Mouse (Mus musculus): ENCODE results near the gene Hpcal1. TPM values are rescaled to one million over a fixed set of nuclear protein-coding genes. Genes with fewer than 3 reads are reported as not detected.

Gene Hpcal1
- polyA plus RNA-seq, 1 experiment from 2014 or later = 24.0 TPM

DNA sequence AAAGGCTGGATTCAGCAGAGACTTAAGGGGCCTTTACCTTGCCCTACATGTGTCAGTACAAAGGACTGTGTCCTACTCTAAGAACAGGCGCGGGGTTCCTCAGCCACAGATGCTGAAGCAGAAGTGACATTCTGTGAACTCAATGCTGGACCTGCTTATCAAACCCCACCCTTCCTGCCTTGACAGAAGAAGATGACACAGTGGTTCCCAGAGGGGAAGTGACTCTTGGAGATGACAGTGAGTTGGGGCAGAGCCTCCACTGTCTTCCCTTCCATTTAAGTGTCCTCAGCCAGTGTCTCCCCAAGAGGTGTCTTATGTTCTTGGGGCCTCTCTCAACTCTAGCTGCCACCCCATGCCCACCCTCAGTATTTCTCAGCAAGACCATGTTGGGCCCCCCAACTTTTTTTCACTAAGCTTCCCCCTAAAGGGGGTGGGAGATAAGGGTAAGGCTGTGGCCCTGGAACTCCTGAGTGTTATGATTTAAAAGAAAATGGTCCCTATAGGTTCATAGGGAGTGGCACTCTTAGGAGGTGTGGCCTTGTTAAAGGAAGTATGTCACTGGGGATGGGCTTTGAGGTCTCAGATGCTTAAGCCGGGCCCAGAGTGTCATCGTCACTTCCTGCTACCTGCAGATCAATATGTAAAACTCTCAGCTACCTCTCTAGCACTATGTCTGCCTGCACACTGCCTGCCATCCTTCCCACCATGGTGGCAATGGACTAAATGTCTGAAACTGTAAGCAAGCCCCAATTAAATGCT lies 25.2 kb downstream of the Hpcal1 start:
- no peak overlapping the region for H3K4me3 ChIP-seq (replicated peaks)
- no peaks in the 10 kb centered on the region for H3K9me3 ChIP-seq
- peaks cover 20% of the 10 kb centered on the region for H3K4me1 ChIP-seq (replicated peaks)
- no peaks in the 10 kb centered on the region; the same call in 1 of the 2 replicates for H3K36me3 ChIP-seq
- no peak overlapping the region for H3K4me2 ChIP-seq
- no peaks in the 10 kb centered on the region; the same call in 1 of the 2 replicates for H3K27me3 ChIP-seq
- no peak for ATAC-seq (ENCODE audit: insufficient number of reproducible peaks, insufficient read depth, low FRiP score, low TSS enrichment, low read depth)
- WGBS = 95% methylated on average over 4 of the region's 4 CpGs
- H3K27ac ChIP-seq = no peak overlapping the region
- no peak overlapping the region for H3K9ac ChIP-seq (replicated peaks)

DNA sequence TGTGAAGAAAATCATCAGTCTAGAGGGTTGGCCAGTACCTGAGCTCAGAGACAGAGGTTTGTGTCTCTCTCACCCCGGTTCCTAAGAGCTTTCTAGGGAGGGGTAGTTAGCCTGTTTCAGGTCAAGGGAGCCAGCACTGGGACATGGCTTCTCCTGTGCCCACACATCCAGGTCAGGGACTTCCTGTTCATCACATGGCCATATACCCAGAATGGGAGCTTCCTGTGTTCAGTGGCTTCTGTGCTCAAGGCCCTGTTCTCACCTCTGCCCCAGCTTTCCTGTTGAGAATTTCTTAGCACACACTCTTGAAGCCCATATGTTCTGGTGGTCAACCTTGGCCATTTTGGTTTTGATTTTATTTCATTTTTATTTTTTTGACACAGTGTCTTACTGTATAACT lies 26.6 kb downstream of the Hpcal1 start:
- Histone ChIP-seq H3K4me2 (no peak overlapping the region), H3K36me3 (no peaks in the 10 kb centered on the region; the same call in 1 of the 2 replicates), H3K27me3 (no peaks in the 10 kb centered on the region; the same call in 1 of the 2 replicates), H3K4me3 (replicated peaks) (no peak overlapping the region), H3K9me3 (no peaks in the 10 kb centered on the region), H3K27ac (no peak overlapping the region), H3K4me1 (replicated peaks) (peaks cover 6% of the 10 kb centered on the region), H3K9ac (replicated peaks) (no peak overlapping the region)
- no peak for ATAC-seq (ENCODE audit: insufficient number of reproducible peaks, insufficient read depth, low FRiP score, low TSS enrichment, low read depth)
- 89% methylated on average over 1 of the region's 1 CpGs for WGBS

DNA sequence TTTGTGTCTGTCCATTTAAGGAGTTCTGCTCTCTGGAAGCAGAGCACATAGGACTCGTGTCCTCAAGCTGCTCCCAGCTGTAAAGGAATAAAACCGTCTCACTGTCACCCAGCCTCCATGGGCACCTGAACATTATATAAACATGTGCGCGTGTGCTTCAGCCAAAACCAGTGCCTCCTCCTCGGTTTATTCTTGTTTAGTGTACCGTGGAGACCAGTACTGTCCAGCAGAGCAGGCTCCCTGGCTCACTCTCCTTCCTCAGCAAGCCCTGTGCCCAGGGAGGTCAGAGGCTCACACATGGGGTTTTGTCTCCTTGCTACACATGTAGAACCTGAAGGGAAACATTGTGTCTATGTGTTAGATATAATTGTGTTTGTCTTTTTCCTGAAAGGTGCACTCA lies 27.5 kb downstream of the Hpcal1 start:
- H3K4me1 ChIP-seq (replicated peaks) = peaks cover 5% of the 10 kb centered on the region
- no peaks in the 10 kb centered on the region; the same call in 1 of the 2 replicates for H3K36me3 ChIP-seq
- H3K27ac ChIP-seq = no peak overlapping the region
- 72% methylated on average over 6 of the region's 6 CpGs for WGBS
- no peak for ATAC-seq (ENCODE audit: insufficient number of reproducible peaks, insufficient read depth, low FRiP score, low TSS enrichment, low read depth)
- H3K9ac ChIP-seq (replicated peaks) = no peak overlapping the region
- H3K4me2 ChIP-seq = no peak overlapping the region
- no peaks in the 10 kb centered on the region for H3K9me3 ChIP-seq
- H3K4me3 ChIP-seq (replicated peaks) = no peak overlapping the region
- H3K27me3 ChIP-seq = no peaks in the 10 kb centered on the region; the same call in 1 of the 2 replicates

DNA sequence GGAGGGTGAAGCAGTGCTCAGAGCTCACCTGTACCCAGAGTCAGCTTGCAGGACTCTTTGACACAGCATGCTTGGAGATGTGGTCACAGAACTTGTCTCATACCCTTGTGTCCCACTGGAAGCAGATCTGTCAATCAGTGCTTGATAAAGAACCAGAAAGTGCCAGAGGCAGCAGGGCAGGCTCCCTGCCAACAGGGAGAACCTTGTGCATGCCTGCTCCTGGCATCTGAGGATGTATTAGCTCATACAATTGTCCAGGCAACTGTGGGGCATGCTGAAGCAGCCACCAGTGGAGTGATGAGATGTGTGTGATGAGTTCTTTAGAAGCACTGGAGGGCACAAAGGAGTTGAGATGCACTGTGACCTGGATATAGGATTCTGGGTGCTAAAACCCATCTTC lies 30.4 kb downstream of the Hpcal1 start:
- H3K9me3 ChIP-seq = no peaks in the 10 kb centered on the region
- H3K4me3 ChIP-seq (replicated peaks) = no peak overlapping the region
- ATAC-seq (ENCODE audit: insufficient number of reproducible peaks, insufficient read depth, low FRiP score, low TSS enrichment, low read depth) = no peak
- peaks cover 24% of the 10 kb centered on the region for H3K4me1 ChIP-seq (replicated peaks)
- no peaks in the 10 kb centered on the region; the same call in 1 of the 2 replicates for H3K36me3 ChIP-seq
- no peaks in the 10 kb centered on the region for H3K27me3 ChIP-seq
- H3K27ac ChIP-seq = no peak overlapping the region
- no peak overlapping the region for H3K4me2 ChIP-seq
- H3K9ac ChIP-seq (replicated peaks) = no peak overlapping the region

DNA sequence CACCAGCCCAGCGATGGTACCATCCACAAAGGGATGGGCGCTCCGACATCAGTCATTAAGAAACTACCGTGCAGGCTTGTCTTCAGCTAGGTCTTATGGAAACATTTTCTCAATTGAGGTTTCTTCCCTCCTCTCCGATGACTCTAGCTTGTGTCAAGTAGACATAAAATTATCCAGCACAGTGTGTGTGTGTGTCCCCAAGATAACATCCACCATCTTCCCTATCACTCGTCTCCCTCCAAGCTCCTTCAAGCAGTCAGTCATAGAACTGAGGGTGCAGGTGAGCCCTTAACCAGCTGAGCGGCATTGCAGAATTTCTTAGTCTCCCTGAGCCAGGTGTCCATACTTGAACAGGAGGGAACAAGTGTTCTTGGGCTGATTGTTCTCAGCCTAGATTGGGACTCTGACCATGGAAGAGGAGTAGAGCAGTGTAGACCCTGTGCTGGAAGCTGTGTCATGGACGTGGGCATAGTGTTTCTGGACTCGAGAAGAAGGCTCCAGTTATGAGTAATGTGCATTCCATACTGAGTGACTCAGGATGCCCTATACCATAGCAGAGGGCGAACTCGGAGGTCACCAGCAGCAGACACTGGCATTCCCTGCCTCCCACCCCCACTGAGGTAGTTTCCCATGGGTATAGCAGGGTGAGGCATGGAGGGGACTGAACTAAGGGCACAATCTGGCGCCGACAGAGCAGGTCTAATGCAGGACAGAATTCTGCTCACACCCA lies 32.0 kb downstream of the Hpcal1 start:
- H3K27ac ChIP-seq = no peak overlapping the region
- ATAC-seq (ENCODE audit: insufficient number of reproducible peaks, insufficient read depth, low FRiP score, low TSS enrichment, low read depth) = no peak
- H3K4me3 ChIP-seq (replicated peaks) = no peak overlapping the region
- H3K9ac ChIP-seq (replicated peaks) = no peak overlapping the region
- WGBS = 87% methylated on average over 13 of the region's 13 CpGs
- H3K36me3 ChIP-seq = no peaks in the 10 kb centered on the region; the same call in 1 of the 2 replicates
- H3K4me2 ChIP-seq = no peak overlapping the region
- H3K9me3 ChIP-seq = no peaks in the 10 kb centered on the region
- peaks cover 37% of the 10 kb centered on the region for H3K4me1 ChIP-seq (replicated peaks)
- H3K27me3 ChIP-seq = no peaks in the 10 kb centered on the region

DNA sequence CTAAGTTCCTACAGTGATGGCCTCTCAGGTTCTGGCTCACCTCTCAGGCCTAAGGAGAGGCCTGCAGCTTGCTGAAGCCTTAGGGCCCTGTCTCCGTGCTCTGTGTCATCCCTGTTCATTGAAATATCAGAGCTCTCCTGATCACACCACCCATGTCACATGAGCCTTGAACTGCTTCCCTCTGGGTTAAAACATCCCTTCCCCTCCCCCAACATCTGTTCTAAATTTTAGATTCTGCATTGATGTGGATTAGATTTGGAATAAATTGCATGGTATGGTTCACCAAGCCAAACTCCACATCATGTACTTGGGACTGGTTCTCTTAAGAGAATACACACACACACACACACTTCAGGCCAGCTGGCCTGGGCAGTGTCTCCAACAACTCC lies 32.5 kb downstream of the Hpcal1 start:
- Histone ChIP-seq H3K9me3 (no peaks in the 10 kb centered on the region), H3K36me3 (no peaks in the 10 kb centered on the region; the same call in 1 of the 2 replicates), H3K4me2 (no peak overlapping the region), H3K4me1 (replicated peaks) (peaks cover 43% of the 10 kb centered on the region), H3K9ac (replicated peaks) (no peak overlapping the region), H3K27me3 (no peaks in the 10 kb centered on the region), H3K27ac (no peak overlapping the region), H3K4me3 (replicated peaks) (no peak overlapping the region)
- no peak for ATAC-seq (ENCODE audit: insufficient number of reproducible peaks, insufficient read depth, low FRiP score, low TSS enrichment, low read depth)
- 85% methylated on average over 1 of the region's 1 CpGs for WGBS

DNA sequence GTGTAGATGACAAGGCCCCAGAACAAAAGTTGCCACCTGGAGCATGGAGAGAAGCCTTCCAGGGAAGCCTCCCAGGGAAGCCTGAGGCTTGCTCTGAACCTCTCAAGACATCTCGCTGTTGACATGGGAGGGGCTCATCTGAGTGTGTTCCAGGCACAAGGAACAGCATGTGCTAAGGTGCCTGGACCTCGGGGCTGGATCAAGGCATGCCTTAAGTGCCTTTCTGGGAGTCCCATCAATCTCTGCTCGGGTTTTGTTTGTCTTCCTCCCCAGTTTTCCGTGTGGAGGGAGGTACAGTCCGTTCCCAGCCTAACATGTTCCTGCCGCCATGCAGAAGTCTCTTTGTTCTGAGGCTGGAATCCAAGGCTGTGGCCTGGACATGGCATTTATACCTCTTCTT lies 33.3 kb downstream of the Hpcal1 start:
- Histone ChIP-seq H3K4me3 (replicated peaks) (no peak overlapping the region), H3K27me3 (no peaks in the 10 kb centered on the region), H3K4me1 (replicated peaks) (peaks cover 51% of the 10 kb centered on the region), H3K27ac (no peak overlapping the region), H3K36me3 (no peaks in the 10 kb centered on the region; the same call in 1 of the 2 replicates), H3K9ac (replicated peaks) (no peak overlapping the region), H3K4me2 (no peak overlapping the region), H3K9me3 (no peaks in the 10 kb centered on the region)
- WGBS = 64% methylated on average over 6 of the region's 6 CpGs
- no peak for ATAC-seq (ENCODE audit: insufficient number of reproducible peaks, insufficient read depth, low FRiP score, low TSS enrichment, low read depth)

DNA sequence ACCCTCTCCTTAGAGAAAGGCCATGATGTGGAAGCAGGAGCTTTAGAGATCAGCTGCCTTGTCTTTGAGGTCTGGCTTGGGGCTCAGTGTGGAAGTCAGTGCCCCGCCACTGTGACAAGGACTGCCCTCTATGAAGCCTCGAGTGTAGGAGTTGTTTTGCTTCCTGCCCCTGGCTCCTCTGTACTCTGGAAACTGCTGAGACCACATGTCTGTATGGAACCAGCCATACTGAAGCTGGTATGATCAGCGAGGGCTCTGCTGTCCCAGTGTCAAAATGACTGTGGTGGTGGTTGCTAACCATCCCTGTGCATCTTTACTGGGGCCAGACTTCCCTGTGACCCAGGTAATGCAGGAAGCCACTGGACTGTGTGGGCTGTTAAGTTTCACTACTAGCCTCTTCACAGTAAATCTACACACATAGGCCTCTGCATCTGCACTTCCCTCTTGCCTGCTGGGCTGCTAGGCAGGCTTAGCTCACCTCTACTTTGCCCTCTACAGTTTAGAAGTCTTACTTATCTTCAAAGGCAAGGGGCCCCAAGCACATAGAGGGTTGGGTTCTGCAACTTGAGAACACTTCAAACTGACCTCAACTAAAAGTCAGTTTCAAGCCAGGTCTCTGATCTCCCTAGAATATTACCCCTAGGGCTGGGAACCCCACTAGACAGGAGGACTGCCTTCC lies 33.9 kb downstream of the Hpcal1 start:
- no peaks in the 10 kb centered on the region for H3K27me3 ChIP-seq
- H3K4me3 ChIP-seq (replicated peaks) = no peak overlapping the region
- H3K9me3 ChIP-seq = no peaks in the 10 kb centered on the region
- WGBS = 53% methylated on average over 3 of the region's 3 CpGs
- H3K9ac ChIP-seq (replicated peaks) = no peak overlapping the region
- no peak overlapping the region for H3K27ac ChIP-seq
- H3K4me2 ChIP-seq = no peak overlapping the region
- ATAC-seq (ENCODE audit: insufficient number of reproducible peaks, insufficient read depth, low FRiP score, low TSS enrichment, low read depth) = no peak
- peaks cover 51% of the 10 kb centered on the region for H3K4me1 ChIP-seq (replicated peaks)
- H3K36me3 ChIP-seq = no peaks in the 10 kb centered on the region; the same call in 1 of the 2 replicates

DNA sequence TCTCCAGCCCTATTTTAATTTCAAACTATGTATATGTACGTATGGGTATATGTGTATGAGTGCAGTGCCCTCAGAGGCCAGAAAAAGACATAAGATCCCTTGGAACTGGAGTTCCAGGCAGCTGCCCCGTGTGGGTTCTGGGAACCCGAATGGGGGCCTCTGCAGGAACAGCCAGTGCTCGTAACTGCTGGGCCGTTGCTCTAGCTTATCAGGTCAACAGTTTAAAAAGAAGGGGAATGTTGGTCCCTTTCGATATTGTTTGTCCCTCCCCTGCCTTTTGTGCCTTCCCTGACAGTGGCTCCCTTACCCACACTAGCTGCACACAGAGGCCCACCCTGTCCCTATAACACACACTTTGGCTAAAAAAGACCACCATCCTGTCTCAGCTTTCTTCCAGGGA lies 34.9 kb downstream of the Hpcal1 start:
- Histone ChIP-seq H3K4me1 (replicated peaks) (peaks cover 51% of the 10 kb centered on the region), H3K9me3 (no peaks in the 10 kb centered on the region), H3K4me3 (replicated peaks) (no peak overlapping the region), H3K36me3 (no peaks in the 10 kb centered on the region), H3K9ac (replicated peaks) (no peak overlapping the region), H3K27me3 (no peaks in the 10 kb centered on the region), H3K27ac (no peak overlapping the region), H3K4me2 (no peak overlapping the region)
- ATAC-seq (ENCODE audit: insufficient number of reproducible peaks, insufficient read depth, low FRiP score, low TSS enrichment, low read depth) = no peak
- 60% methylated on average over 6 of the region's 6 CpGs for WGBS

DNA sequence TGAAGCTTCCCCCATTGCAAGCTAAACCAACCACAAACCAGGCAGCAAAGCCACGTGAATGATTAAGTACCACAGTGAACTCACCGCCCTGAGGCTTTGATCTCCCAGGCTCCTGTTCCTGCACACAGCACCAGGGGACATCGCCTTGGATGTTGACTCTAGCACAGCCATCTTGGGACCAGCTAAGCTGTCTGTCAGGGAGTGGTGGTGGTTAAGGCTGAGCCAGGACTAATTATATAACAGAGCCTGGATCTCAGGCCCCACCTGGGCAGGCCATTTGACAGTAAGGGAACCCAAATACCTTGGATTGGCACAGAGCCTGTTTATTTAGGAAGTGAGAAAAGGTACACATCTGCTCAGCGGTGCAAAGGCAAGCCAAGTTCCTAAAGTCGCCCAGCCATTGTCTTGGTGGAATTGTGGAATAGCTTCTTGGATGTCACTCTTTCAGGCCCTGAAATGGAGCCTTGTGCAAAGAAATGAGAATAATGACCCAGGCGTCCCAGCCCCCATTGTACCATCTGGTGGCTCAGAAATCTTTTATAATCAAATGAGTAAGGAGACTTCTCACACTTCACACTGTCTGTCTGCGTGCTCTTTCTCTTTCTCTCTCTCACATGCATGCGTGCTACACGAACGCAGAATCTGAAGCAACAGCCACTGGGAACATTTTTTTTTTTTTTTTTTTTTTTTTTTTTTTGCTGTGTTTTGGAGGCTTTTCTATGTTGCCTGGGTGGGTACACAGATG lies 36.1 kb downstream of the Hpcal1 start:
- H3K27me3 ChIP-seq = no peaks in the 10 kb centered on the region
- 61% methylated on average over 10 of the region's 10 CpGs for WGBS
- no peaks in the 10 kb centered on the region for H3K36me3 ChIP-seq
- no peak overlapping the region; the same call in 1 of the 2 replicates for H3K27ac ChIP-seq
- H3K9ac ChIP-seq (replicated peaks) = no peak overlapping the region
- H3K4me2 ChIP-seq = no peak overlapping the region
- ATAC-seq (ENCODE audit: insufficient number of reproducible peaks, insufficient read depth, low FRiP score, low TSS enrichment, low read depth) = no peak
- H3K9me3 ChIP-seq = no peaks in the 10 kb centered on the region
- peaks cover 51% of the 10 kb centered on the region for H3K4me1 ChIP-seq (replicated peaks)
- H3K4me3 ChIP-seq (replicated peaks) = no peak overlapping the region

All from limb, embryonic 12.5 days (tissue).